Mouse (Mus musculus) kidney, embryonic 16.5 days (tissue): ENCODE results near the gene Snrnp27. TPM values are rescaled to one million over a fixed set of nuclear protein-coding genes. Genes with fewer than 3 reads are reported as not detected.

ENCODE experiments used
- ATAC-seq: fragments of 200-750 bp; cut with Nextera tagmentation; 2 replicates; pipeline ENCODE4 v1.8.0; 2017; ENCODE audit warnings: moderate TSS enrichment; ENCODE audit not compliant: low FRiP score, low TSS enrichment
- H3K27ac ChIP-seq: fragments of 300-500 bp; sonication (generic); 2 replicates; pipeline ENCODE4 v1.5.1; 2014; ENCODE audit warnings: low read length
- H3K27me3 ChIP-seq: fragments of 300-500 bp; sonication (generic); 2 replicates; pipeline ENCODE4 v1.6.1; 2014; ENCODE audit warnings: low read length, control low read depth, mixed read lengths; ENCODE audit not compliant: insufficient read depth
- H3K36me3 ChIP-seq: fragments of 300-500 bp; sonication (generic); 2 replicates; pipeline ENCODE4 v1.6.1; 2014; ENCODE audit warnings: low read length, control low read depth, mixed read lengths; ENCODE audit not compliant: insufficient read depth
- H3K4me1 ChIP-seq: fragments of 300-500 bp; sonication (generic); 2 replicates; pipeline ENCODE4 v1.6.1; 2014; ENCODE audit warnings: low read length, control low read depth, mixed read lengths; ENCODE audit not compliant: insufficient read depth
- H3K4me2 ChIP-seq: fragments of 300-500 bp; sonication (generic); replicated peaks from 2 replicates; pipeline ENCODE4 v1.6.1; 2014; ENCODE audit warnings: low read depth, low read length
- H3K4me3 ChIP-seq: fragments of 300-500 bp; sonication (generic); 2 replicates; pipeline ENCODE4 v1.5.1; 2014; ENCODE audit warnings: mild to moderate bottlenecking, low read length
- H3K9ac ChIP-seq: fragments of 300-500 bp; sonication (generic); replicated peaks from 2 replicates; pipeline ENCODE4 v1.6.1; 2014; ENCODE audit warnings: low read length
- H3K9me3 ChIP-seq: fragments of 300-500 bp; sonication (generic); 2 replicates; pipeline ENCODE4 v1.6.1; 2016; ENCODE audit warnings: low read length, control low read depth
- WGBS: fragments of 180-500 bp; shearing (Covaris S2); extraction: QIAGEN DNeasy Blood & Tissue Kit; methylation state at CpG from one replicate; pipeline ENCODE4 v1.1.7; 2014; 5-methylcytosine and 5-hydroxymethylcytosine counted together
- polyA plus RNA-seq: library from polyadenylated mRNA; unstranded; fragments of >200 nt; fragmentation: Nextera tagmentation; extraction: Ambion mirVana; gene quantifications from 2 replicates; pipeline ENCODE4 v1.2.1, GENCODE M21; 2015

Snrnp27 gene
- polyA plus RNA-seq, 1 experiment from 2014 or later = 95.5 TPM

- WGBS = 70% methylated on average over 8 of the region's 8 CpGs
- no peaks in the 10 kb centered on the region for H3K36me3 ChIP-seq
- no peak for ATAC-seq
- no peak overlapping the region for H3K9ac ChIP-seq
- no peaks in the 10 kb centered on the region for H3K27me3 ChIP-seq
- no peak overlapping the region for H3K4me2 ChIP-seq
- no peak overlapping the region for H3K27ac ChIP-seq
- H3K4me3 ChIP-seq = no peak overlapping the region
- no peaks in the 10 kb centered on the region for H3K9me3 ChIP-seq
- no peaks in the 10 kb centered on the region for H3K4me1 ChIP-seq
These were observed 42.6 kb downstream of the Snrnp27 start for GRCm38 (mm10) chr6:86641716-86642115.

DNA sequence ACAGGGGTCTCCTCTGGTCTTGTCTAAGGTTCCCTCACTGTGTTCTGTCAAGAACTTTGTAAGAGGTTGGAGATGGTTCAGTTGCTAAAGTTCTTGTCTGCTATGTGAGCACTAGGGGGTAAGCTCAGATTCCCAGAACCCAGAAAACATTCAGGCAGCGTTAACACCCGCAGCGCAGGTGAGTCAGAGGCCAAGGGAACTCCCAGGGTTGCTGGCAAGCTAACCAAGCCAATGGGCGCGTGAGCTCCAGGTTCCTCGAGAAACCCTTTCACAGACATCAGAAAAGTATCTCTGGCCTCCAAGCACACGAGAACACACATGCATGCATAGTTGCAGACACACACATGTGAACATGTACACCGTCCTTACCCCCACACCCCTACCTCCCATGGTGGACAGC, 43.5 kb downstream of the Snrnp27 start:
- Histone ChIP-seq H3K9ac (no peak overlapping the region), H3K27ac (no peak overlapping the region), H3K27me3 (no peaks in the 10 kb centered on the region), H3K9me3 (no peaks in the 10 kb centered on the region), H3K4me3 (no peak overlapping the region), H3K36me3 (no peaks in the 10 kb centered on the region), H3K4me2 (no peak overlapping the region), H3K4me1 (no peaks in the 10 kb centered on the region)
- no peak for ATAC-seq
- WGBS = 81% methylated on average over 8 of the region's 8 CpGs

DNA sequence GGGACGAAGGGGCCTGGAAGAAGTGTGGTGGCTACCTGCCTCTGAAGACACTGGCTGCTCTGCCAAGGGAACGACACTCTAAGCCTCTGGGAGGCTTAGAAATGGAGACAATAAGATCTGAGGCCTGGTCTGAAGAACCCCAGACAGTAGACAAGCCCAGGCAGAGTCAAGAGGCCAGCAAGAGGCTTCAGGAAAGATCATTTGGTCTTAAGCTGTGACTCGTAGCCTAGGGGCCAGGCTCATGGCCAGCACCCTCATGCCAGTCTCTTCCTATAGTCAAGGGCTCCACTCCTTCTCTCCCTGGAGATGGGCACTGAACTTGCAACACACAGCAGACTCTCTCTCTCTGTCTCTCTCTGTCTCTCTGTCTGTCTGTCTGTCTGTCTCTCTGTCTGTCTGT, 44.2 kb downstream of the Snrnp27 start:
- Histone ChIP-seq H3K4me3 (no peak overlapping the region), H3K4me1 (no peaks in the 10 kb centered on the region), H3K27ac (no peak overlapping the region), H3K36me3 (no peaks in the 10 kb centered on the region), H3K4me2 (no peak overlapping the region), H3K27me3 (no peaks in the 10 kb centered on the region), H3K9ac (no peak overlapping the region), H3K9me3 (no peaks in the 10 kb centered on the region)
- 79% methylated on average over 3 of the region's 3 CpGs for WGBS
- ATAC-seq = no peak

- 82% methylated on average over 18 of the region's 18 CpGs for WGBS
- Histone ChIP-seq H3K27ac (no peak overlapping the region), H3K9ac (no peak overlapping the region), H3K4me2 (no peak overlapping the region), H3K27me3 (no peaks in the 10 kb centered on the region), H3K9me3 (no peaks in the 10 kb centered on the region), H3K4me1 (no peaks in the 10 kb centered on the region), H3K36me3 (no peaks in the 10 kb centered on the region), H3K4me3 (no peak overlapping the region)
- ATAC-seq = no peak
These were observed 44.9 kb downstream of the Snrnp27 start for GRCm38 (mm10) chr6:86639180-86640160.

DNA sequence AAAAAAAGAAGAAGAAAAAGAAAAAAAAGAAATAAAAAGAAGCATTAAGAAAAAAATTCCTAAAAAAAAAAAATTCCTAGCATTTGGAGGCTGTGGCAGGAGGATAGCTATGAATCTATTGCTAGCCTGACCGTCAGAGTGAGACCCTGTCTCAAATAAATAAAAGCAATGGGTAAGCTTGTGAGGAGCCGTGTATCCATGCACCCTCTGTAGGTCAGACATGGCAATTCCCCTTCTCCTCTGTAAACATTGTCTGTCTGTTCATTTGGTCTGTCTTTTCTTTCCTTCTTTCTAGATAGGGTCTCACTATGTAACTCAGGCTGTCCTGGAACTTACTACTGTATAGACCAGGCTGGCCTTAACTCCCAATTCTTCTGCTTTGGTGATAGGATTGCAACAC, 45.9 kb downstream of the Snrnp27 start:
- 10% methylated on average over 2 of the region's 2 CpGs for WGBS
- Histone ChIP-seq H3K4me1 (no peaks in the 10 kb centered on the region), H3K4me3 (no peak overlapping the region), H3K27me3 (no peaks in the 10 kb centered on the region), H3K9ac (no peak overlapping the region), H3K9me3 (no peaks in the 10 kb centered on the region), H3K27ac (no peak overlapping the region), H3K36me3 (no peaks in the 10 kb centered on the region), H3K4me2 (no peak overlapping the region)
- ATAC-seq = no peak

DNA sequence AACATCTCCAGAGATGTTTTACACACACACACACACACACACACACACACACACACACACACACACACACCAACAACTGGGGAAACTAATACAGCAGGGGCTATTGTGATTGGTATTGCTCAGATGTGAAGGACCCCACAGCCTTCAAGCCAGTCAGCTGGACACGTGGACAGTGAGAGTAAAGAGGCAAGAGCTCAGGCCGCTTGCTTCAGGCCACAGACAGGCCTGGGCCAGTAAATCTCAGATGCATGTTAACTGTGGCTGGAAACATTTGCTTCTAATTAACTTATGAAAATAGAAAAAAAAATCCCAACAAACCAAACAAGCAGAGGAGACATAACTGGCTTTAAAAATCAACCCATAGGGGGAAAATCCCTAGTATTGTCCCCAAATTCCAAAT, 46.5 kb downstream of the Snrnp27 start:
- ATAC-seq = no peak
- H3K9ac ChIP-seq = no peak overlapping the region
- H3K36me3 ChIP-seq = no peaks in the 10 kb centered on the region
- H3K9me3 ChIP-seq = no peaks in the 10 kb centered on the region
- 53% methylated on average over 2 of the region's 2 CpGs for WGBS
- no peak overlapping the region for H3K27ac ChIP-seq
- no peak overlapping the region for H3K4me3 ChIP-seq
- no peaks in the 10 kb centered on the region for H3K27me3 ChIP-seq
- no peak overlapping the region for H3K4me2 ChIP-seq
- H3K4me1 ChIP-seq = no peaks in the 10 kb centered on the region

DNA sequence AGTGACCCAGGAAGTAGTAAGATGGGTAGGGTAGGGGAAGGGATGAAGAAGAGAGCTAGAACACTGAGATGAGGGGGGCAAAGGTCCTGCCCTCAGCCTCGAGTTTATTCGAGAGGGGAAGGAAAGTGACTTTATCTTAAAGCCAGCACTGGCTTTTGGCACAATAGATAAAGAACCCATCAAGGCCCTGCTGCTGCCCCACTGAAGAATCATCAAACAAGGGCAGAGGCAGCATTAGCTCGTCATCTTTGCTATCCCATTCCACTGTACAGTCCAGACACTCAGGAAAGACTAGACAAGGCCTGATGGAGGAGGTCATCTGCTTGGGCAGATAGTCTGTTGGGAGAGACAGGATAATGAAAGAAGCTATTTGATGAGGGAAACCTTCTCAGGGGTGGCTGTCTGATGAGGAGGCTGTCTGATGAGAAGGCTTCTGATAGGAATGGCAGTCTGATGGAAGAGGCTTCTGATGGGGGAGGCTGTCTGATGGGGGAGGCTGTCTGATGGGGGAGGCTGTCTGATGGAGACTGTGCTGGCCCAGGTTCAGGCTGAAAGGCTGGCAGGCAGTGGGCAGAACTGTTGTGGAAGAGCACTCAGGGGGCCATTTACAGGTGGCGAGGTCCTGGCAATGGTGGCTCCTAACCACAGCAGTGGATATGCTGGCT, 47.0 kb downstream of the Snrnp27 start:
- no peaks in the 10 kb centered on the region for H3K27me3 ChIP-seq
- no peak for ATAC-seq
- no peak overlapping the region for H3K4me3 ChIP-seq
- H3K4me2 ChIP-seq = no peak overlapping the region
- no peaks in the 10 kb centered on the region for H3K9me3 ChIP-seq
- H3K36me3 ChIP-seq = no peaks in the 10 kb centered on the region
- H3K27ac ChIP-seq = no peak overlapping the region
- WGBS = 57% methylated on average over 4 of the region's 4 CpGs
- H3K4me1 ChIP-seq = no peaks in the 10 kb centered on the region
- H3K9ac ChIP-seq = no peak overlapping the region

- ATAC-seq = no peak
- Histone ChIP-seq H3K27me3 (no peaks in the 10 kb centered on the region), H3K9me3 (no peaks in the 10 kb centered on the region), H3K4me1 (no peaks in the 10 kb centered on the region), H3K4me3 (no peak overlapping the region), H3K9ac (no peak overlapping the region), H3K4me2 (no peak overlapping the region), H3K36me3 (no peaks in the 10 kb centered on the region), H3K27ac (no peak overlapping the region)
- 62% methylated on average over 2 of the region's 2 CpGs for WGBS
These were observed 47.8 kb downstream of the Snrnp27 start for GRCm38 (mm10) chr6:86636495-86636894.

DNA sequence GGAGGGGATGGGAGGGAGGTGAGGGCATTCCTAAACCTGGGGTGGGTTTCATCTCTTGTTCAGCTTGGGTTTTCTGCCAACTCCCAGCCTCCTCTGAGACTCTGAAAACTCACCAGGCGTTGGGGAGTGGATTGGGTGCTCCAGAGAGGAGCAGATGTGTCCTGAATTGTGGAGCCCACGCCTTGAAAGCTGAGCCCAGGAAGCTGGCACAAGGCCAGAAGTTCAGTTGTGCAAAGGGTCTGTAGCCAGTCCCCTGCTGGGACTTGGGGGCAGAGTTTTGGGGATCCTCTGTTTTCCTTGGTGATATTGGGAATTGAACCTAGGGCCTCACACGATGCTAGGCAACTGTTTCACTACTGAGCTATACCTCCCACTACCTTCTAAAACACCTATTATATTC, 54.2 kb downstream of the Snrnp27 start:
- Histone ChIP-seq H3K27me3 (no peaks in the 10 kb centered on the region), H3K4me3 (no peak overlapping the region), H3K4me2 (no peak overlapping the region), H3K27ac (no peak overlapping the region), H3K36me3 (no peaks in the 10 kb centered on the region), H3K9me3 (no peaks in the 10 kb centered on the region), H3K4me1 (no peaks in the 10 kb centered on the region), H3K9ac (no peak overlapping the region)
- WGBS = 62% methylated on average over 3 of the region's 3 CpGs
- ATAC-seq = no peak

DNA sequence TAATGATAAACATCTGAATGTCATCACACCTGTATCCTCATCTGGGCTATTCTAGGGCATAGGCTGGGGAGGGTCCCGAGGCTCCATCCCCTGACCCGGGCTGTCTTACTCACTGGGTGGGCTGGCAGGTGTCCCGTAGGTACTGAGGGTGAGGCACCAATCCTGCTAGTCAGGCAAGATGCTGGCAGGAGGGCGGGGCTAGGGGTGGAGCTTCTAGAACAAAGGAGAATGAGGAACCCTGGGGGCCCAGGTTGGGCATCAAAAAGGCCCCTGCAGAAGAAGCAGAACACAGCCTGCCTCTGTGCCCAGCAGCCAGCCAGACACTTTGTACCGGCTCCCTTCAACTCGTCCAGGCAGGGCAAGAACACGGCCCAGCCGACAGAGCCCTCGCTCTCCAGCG, 56.4 kb downstream of the Snrnp27 start, which contains the start of gene Asprv1:
TSS of gene Asprv1 (plus strand) at position 219 of the 400 bp plus-strand sequence.
- 57% methylated on average over 10 of the region's 10 CpGs for WGBS
- Histone ChIP-seq H3K4me1 (no peaks in the 10 kb centered on the region), H3K9me3 (no peaks in the 10 kb centered on the region), H3K36me3 (no peaks in the 10 kb centered on the region), H3K27ac (no peak within 1 kb of the TSS), H3K27me3 (no peaks in the 10 kb centered on the region), H3K4me3 (no peak within 1 kb of the TSS), H3K9ac (no peak within 1 kb of the TSS), H3K4me2 (no peak within 1 kb of the TSS)
- ATAC-seq = no peak
